Mouse (Mus musculus) embryonic facial prominence, embryonic 15.5 days (tissue): ENCODE data around the gene Slc44a1. TPM values are rescaled to one million over a fixed set of nuclear protein-coding genes. Genes with fewer than 3 reads are reported as not detected.
A peak's percentile ranks its signal among the peaks of the same experiment; 100 is the strongest.

ENCODE experiments used
- ATAC-seq: fragments of 200-750 bp; cut with Nextera tagmentation; 2 replicates; pipeline ENCODE4 v1.8.0; 2017; ENCODE audit warnings: low read depth, moderate TSS enrichment; ENCODE audit not compliant: insufficient number of reproducible peaks, low FRiP score, low TSS enrichment
- H3K27ac ChIP-seq: fragments of 300-500 bp; sonication (generic); replicated peaks from 2 replicates; pipeline ENCODE4 v1.5.1; 2015; ENCODE audit warnings: mild to moderate bottlenecking, inconsistent platforms
- H3K27me3 ChIP-seq: fragments of 300-500 bp; sonication (generic); 2 replicates; pipeline ENCODE4 v1.6.1; 2015; ENCODE audit warnings: inconsistent platforms
- H3K36me3 ChIP-seq: fragments of 300-500 bp; sonication (generic); 2 replicates; pipeline ENCODE4 v1.6.1; 2015; ENCODE audit warnings: mild to moderate bottlenecking, inconsistent platforms
- H3K4me1 ChIP-seq: fragments of 300-500 bp; sonication (generic); 2 replicates; pipeline ENCODE4 v1.6.1; 2015; ENCODE audit warnings: inconsistent platforms
- H3K4me2 ChIP-seq: fragments of 300-500 bp; sonication (generic); replicated peaks from 2 replicates; pipeline ENCODE4 v1.6.1; 2015; ENCODE audit warnings: mild to moderate bottlenecking, inconsistent platforms
- H3K4me3 ChIP-seq: fragments of 300-500 bp; sonication (generic); replicated peaks from 2 replicates; pipeline ENCODE4 v1.5.1; 2015; ENCODE audit warnings: mild to moderate bottlenecking, inconsistent platforms
- H3K9ac ChIP-seq: fragments of 300-500 bp; sonication (generic); 2 replicates; pipeline ENCODE4 v1.6.1; 2015; ENCODE audit warnings: inconsistent platforms
- H3K9me3 ChIP-seq: fragments of 300-500 bp; sonication (generic); replicated peaks from 2 replicates; pipeline ENCODE4 v1.6.1; 2016; ENCODE audit warnings: inconsistent platforms
- WGBS: fragments of 180-500 bp; shearing (Covaris S2); methylation state at CpG from one replicate; pipeline ENCODE4 v1.1.7; 2015; 5-methylcytosine and 5-hydroxymethylcytosine counted together
- polyA plus RNA-seq: library from polyadenylated mRNA; unstranded; fragments of >200 nt; fragmentation: Nextera tagmentation; extraction: Ambion mirVana; gene quantifications from 2 replicates; pipeline ENCODE4 v1.2.1, GENCODE M21; 2015

The Slc44a1 gene
- polyA plus RNA-seq, 1 experiment from 2014 or later, result 47.9 TPM

DNA sequence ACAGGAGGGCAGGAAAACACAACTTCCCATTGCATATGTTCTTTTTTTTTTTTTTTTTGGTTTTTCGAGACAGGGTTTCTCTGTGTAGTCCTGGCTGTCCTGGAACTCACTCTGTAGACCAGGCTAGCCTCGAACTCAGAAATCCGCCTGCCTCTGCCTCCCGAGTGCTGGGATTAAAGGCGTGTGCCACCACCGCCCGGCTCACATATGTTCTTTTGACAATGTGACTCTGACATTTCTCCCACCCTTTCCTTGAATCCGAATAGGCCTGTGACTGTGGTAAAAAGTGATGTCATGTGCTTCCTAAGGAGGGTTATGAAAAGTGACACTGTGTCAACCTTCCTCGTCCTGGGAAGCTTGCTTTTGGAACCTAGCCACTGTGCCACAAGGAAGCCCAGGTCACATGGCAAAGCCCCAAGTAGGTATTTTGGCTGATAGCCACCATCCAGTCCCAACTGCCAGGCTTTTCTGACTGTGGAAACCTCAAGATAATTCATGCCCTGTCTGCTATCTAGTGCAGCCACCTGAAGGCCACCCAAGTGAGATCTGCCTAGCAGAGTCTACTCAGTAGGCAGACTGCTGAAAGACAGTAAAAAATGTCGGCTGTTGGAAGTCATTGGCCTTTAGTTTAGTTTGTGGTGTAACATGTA, 8.5 kb upstream of the Slc44a1 start:
- ATAC-seq, result no peak
- Histone ChIP-seq H3K27me3 (no peaks in the 10 kb centered on the region), H3K27ac (no peak overlapping the region), H3K9me3 (no peaks in the 10 kb centered on the region), H3K4me3 (no peak overlapping the region), H3K9ac (no peak overlapping the region), H3K4me2 (no peak overlapping the region), H3K4me1 (no peaks in the 10 kb centered on the region), H3K36me3 (no peaks in the 10 kb centered on the region)
- 88% methylated on average over 10 of the region's 10 CpGs for WGBS

DNA sequence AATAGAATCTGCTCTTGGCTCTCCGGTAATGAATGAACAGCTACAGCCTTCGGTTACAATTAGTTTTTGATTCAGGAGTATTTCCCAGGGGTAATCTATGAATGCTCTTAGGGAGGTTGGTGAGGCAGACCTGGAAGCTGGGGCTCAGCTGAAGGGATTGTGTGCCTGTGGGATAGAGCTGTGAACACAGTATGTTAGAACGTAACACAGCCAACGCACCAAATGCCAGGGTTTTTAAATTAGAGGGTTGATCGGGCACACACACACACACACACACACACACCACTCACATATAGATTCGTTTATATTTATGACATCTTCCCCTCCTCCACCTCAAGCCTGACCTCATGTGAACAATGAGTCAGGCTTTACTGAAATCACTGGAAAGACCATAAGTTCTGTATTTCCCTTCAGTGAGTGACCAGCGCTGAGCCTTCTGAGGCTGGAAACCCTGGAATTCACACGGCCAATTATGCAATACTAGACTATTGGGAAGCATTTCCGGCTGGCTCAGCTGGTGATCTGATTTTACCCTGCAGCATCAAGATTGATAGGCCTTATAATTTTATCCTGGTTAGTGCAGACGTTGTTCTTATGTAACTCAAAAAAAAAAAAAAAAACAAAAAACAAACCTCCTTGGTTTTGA, 3.0 kb upstream of the Slc44a1 start:
- no peak overlapping the region for H3K4me2 ChIP-seq
- peaks cover 23% of the 10 kb centered on the region for H3K4me1 ChIP-seq
- no peaks in the 10 kb centered on the region for H3K36me3 ChIP-seq
- no peaks in the 10 kb centered on the region for H3K27me3 ChIP-seq
- ATAC-seq, result no peak
- H3K9me3 ChIP-seq, result no peaks in the 10 kb centered on the region
- no peak overlapping the region for H3K9ac ChIP-seq
- WGBS, result 44% methylated on average over 10 of the region's 10 CpGs
- no peak overlapping the region for H3K4me3 ChIP-seq
- H3K27ac ChIP-seq, result 0 out of 2 replicates have a peak overlapping the region, but pooled peaks have one; percentile 11

DNA sequence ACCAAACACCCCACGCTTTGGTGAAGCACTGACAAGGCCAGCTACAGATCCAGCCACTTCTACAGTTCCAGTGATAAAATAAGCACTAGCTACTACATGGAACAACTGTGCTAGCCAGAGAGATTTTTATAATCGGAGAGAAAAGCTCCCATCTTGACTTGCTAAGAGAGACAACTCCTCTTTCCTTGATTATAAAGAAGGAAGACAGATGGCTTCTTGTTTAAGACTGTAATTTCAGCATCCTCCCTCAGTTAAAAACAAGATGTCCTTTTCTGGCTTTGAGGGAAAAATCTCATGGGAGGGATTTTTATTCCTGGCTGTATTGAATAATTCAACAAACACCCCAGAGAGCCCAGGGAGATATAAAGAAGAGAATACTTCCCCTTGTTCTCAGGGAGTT, 1.8 kb upstream of the Slc44a1 start:
- Histone ChIP-seq H3K4me1 (peaks cover 29% of the 10 kb centered on the region), H3K27ac (peak overlapping the region; percentile 51; the same call in 1 of the 2 replicates), H3K36me3 (no peaks in the 10 kb centered on the region), H3K4me2 (no peak overlapping the region), H3K4me3 (no peak overlapping the region), H3K27me3 (no peaks in the 10 kb centered on the region), H3K9me3 (no peaks in the 10 kb centered on the region), H3K9ac (no peak overlapping the region)
- no peak for ATAC-seq
- 67% methylated on average over 2 of the region's 2 CpGs for WGBS

DNA sequence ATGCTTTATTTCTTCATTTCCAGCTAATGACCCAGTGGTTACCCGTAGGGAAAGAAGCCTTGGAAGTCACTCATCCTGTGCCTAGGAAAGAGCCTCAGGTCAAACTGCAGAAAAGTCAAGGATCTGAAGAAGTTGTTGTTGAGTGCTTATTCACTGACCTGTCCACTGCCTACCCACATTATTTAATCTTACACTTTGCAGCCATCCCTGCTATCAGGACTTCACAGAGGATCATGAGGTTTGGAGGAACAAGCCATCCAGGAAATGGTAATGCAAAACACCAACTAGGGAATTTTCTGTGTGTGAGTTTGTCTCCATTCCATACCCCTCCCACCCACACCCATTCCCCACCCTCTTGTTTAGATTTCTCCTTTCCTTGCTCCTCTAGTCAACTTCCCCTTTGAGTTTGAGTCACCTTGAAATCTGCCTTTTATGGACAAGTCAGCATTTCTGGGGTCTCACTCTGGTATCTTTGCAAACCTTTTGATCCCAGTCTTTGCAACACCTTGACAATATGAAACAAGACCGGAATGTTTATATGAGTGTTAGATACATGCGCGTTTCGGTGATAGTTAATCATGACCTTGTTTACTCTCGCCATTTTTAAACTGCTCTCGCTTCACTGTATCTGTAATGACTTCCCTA, 1.3 kb upstream of the Slc44a1 start:
- Histone ChIP-seq H3K9ac (no peak overlapping the region), H3K9me3 (no peaks in the 10 kb centered on the region), H3K4me3 (peak overlapping the region; percentile 88), H3K4me2 (peak overlapping the region; percentile 96), H3K4me1 (peaks cover 29% of the 10 kb centered on the region), H3K36me3 (no peaks in the 10 kb centered on the region), H3K27ac (peak overlapping the region; percentile 44; the same call in 1 of the 2 replicates), H3K27me3 (no peaks in the 10 kb centered on the region)
- WGBS, result 81% methylated on average over 7 of the region's 7 CpGs
- ATAC-seq, result no peak

DNA sequence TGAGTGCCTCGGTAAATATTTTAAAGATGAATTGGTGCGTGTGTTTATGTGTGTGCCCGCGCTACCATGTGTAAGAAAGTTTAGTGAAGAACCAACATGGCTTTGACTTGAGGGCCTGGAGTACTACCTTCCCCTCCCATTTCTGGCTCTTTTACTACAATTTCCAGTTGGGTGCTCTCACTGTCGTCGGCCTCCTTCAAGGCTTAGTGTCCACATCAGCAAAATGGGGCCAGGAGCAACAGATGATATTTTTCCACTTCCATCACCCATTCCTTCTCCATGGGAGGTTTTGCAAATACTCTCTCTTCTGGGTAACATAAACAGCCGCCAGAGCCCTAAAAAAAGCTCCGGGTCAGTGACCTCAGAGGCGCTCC, 590 bp upstream of the Slc44a1 start:
- Histone ChIP-seq H3K9ac (peak overlapping the region; percentile 85), H3K4me2 (peak overlapping the region; percentile 96), H3K9me3 (no peaks in the 10 kb centered on the region), H3K27me3 (no peaks in the 10 kb centered on the region), H3K4me1 (peaks cover 29% of the 10 kb centered on the region), H3K27ac (peak overlapping the region; percentile 87), H3K4me3 (peak overlapping the region; percentile 88), H3K36me3 (no peaks in the 10 kb centered on the region)
- WGBS, result 18% methylated on average over 9 of the region's 9 CpGs
- ATAC-seq, result no peak

DNA sequence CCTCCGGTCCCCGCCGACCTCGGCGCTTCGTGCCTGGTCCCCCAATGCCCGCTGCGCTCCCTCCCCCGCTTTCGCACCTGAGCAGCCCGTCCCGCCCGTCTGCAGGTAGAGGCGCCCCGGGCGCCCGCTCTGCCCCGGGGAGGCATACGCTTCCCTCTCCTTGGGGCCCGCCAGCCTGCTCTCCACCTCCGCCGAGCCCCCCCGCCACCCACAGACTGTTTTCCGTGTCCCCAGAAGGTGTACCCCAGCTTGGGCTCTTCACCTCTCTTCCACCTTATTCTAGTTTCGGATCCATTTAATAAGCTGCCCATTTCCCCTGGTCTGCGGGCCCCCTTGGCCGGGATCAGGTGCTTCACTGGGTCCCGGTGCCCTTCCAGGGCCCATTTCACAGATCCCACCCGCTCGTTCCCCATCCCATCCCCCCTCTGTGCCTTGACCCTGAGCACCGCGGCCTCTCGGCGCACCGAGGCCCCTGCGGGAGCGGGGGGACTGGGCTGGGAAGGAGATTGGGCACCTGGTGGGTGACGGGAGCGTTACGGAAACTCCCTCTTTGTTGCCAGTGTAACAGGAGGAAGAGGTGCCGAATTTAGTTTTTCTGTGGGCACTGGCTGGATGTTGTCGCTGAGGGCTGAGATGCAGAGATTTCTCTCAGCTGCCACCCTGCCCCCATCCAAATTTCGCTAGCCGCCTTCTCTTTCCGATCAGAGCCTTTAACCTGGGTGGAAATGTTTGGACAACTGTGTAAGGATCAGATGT, 781 bp downstream of the Slc44a1 start:
- Histone ChIP-seq H3K4me2 (peak overlapping the region; percentile 96), H3K9me3 (no peaks in the 10 kb centered on the region), H3K27me3 (no peaks in the 10 kb centered on the region), H3K9ac (peak overlapping the region; percentile 85), H3K36me3 (no peaks in the 10 kb centered on the region), H3K4me3 (peak overlapping the region; percentile 88), H3K4me1 (peaks cover 29% of the 10 kb centered on the region), H3K27ac (peak overlapping the region; percentile 87)
- no peak; the same call in 1 of the 2 replicates for ATAC-seq
- WGBS, result under 1% methylated on average over 45 of the region's 45 CpGs

DNA sequence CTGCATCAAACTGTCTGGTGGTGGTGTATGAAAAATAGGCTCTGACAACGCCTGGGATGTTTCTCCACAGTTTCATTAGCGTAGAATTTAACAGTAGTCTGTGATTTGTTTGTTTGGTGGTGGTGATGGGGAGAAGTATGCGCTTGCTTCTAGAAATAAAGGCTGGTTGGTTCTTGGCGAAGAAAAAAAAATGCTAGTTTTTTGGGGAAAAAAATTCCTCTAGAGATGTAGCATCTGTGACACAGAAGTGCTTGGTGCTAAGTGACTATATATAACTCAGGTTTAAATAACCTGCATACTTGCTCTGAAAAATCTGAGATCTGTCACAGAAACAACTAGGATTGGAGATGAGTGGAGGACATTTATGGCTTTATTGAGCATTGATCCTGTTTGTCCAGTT, 1.5 kb downstream of the Slc44a1 start:
- H3K4me1 ChIP-seq, result peaks cover 29% of the 10 kb centered on the region
- WGBS, result 16% methylated on average over 4 of the region's 4 CpGs
- no peak overlapping the region for H3K9ac ChIP-seq
- ATAC-seq, result no peak
- H3K27me3 ChIP-seq, result no peaks in the 10 kb centered on the region
- H3K4me3 ChIP-seq, result peak overlapping the region; percentile 88
- H3K36me3 ChIP-seq, result no peaks in the 10 kb centered on the region
- no peaks in the 10 kb centered on the region for H3K9me3 ChIP-seq
- no peak overlapping the region; the same call in 1 of the 2 replicates for H3K27ac ChIP-seq
- peak overlapping the region; percentile 96 for H3K4me2 ChIP-seq

DNA sequence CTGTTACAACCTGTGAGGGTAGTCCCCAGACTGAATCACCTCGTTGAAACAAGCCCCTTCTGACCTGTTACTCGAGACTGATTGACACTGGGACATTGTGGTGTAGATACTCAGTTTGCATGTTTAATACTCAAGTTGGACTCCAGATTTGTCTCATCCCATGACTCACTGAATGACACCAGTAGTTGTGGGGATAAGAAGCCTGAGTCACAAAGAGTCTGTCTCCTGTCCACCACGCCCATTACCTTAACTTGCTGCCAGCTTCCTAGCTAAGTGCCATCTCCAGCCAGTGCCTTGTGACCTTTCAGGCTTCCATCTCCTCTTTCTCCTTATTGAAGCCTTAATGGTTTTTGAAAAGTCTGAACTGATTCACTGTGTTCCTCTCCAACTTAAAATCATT, 6.0 kb downstream of the Slc44a1 start:
- Histone ChIP-seq H3K4me3 (no peak overlapping the region), H3K9ac (no peak overlapping the region), H3K4me2 (no peak overlapping the region), H3K27me3 (no peaks in the 10 kb centered on the region), H3K36me3 (no peaks in the 10 kb centered on the region), H3K9me3 (no peaks in the 10 kb centered on the region), H3K27ac (no peak overlapping the region), H3K4me1 (peaks cover 15% of the 10 kb centered on the region)
- no peak for ATAC-seq
- WGBS, result 60% methylated on average over 3 of the region's 3 CpGs

DNA sequence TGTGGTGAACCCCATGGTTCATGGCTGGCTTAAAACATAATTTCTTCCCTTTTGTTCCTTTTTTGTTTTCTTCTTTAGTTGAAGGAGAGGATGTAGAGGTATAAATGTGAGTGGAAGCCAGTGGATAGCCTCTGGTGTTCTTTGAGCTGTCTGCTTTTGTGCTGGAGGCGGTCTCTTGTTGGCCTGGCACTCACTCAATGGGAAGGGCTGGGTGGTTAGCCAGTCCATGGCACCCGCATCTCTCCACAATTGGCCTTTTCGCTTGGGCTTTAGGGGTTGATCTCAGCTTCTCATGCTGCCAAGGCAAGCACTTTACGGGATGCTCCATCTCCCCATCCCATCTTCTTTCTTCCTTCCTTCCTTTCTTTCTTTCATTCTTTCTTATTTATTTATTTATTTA, 7.6 kb downstream of the Slc44a1 start:
- Histone ChIP-seq H3K9me3 (no peaks in the 10 kb centered on the region), H3K4me2 (no peak overlapping the region), H3K4me1 (peaks cover 10% of the 10 kb centered on the region), H3K9ac (no peak overlapping the region), H3K36me3 (no peaks in the 10 kb centered on the region), H3K4me3 (no peak overlapping the region), H3K27me3 (no peaks in the 10 kb centered on the region), H3K27ac (no peak overlapping the region)
- 95% methylated on average over 4 of the region's 4 CpGs for WGBS
- ATAC-seq, result no peak

DNA sequence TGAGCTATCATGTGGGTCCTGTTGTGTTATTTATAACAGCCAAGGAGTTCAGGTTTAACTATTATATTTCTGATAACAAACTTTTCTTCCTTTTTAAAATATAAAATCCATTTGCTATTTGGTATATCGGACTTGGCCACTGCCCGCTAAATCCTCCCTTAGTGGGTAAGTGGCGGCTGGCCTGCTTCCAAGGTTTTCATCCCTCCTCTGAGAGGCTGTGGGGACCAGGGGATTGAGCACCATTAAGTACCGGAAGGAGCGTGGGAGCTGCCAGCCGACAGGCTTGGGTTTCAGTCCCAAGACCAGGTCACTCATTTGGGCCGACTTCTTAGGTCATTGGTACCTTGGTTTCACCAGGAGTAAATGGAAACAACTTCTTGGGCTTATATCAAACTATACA, 10.5 kb downstream of the Slc44a1 start:
- no peak overlapping the region for H3K4me2 ChIP-seq
- 72% methylated on average over 7 of the region's 7 CpGs for WGBS
- H3K36me3 ChIP-seq, result no peaks in the 10 kb centered on the region
- no peaks in the 10 kb centered on the region for H3K9me3 ChIP-seq
- H3K4me3 ChIP-seq, result no peak overlapping the region
- H3K27me3 ChIP-seq, result no peaks in the 10 kb centered on the region
- no peak overlapping the region for H3K27ac ChIP-seq
- H3K4me1 ChIP-seq, result peaks cover 9% of the 10 kb centered on the region
- ATAC-seq, result no peak
- H3K9ac ChIP-seq, result no peak overlapping the region

DNA sequence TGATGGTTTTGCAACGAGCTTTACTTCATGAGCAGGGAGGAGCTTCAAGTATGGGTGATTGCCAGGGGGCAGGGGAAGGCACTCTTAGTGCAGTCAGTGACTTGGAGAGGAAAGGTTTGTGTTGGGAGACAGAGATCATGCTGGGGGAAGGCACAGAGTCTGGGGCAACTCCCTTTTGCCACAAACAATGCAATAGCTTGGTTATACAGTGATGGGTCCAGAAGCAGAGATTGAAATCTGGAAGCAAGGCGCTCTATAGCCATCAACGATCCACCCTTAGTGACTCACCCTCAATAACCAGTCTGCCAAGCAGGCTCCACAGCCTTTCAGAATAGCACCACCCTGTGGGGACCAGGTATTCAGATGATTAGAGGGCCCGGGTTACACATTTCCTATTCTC, 11.7 kb downstream of the Slc44a1 start:
- no peaks in the 10 kb centered on the region for H3K27me3 ChIP-seq
- no peak for ATAC-seq
- no peaks in the 10 kb centered on the region for H3K36me3 ChIP-seq
- H3K4me3 ChIP-seq, result no peak overlapping the region
- no peak overlapping the region for H3K27ac ChIP-seq
- 43% methylated on average over 4 of the region's 4 CpGs for WGBS
- no peaks in the 10 kb centered on the region for H3K9me3 ChIP-seq
- H3K9ac ChIP-seq, result no peak overlapping the region
- H3K4me1 ChIP-seq, result peaks cover 9% of the 10 kb centered on the region
- H3K4me2 ChIP-seq, result no peak overlapping the region
